Mouse (Mus musculus): ENCODE measurements around the gene Gimap4.
"Not testable (repeated sequence)": the region's sequence is repeated elsewhere in the genome, so short reads cannot be mapped to it uniquely, and the experiment has no call there.

Gimap4 gene

GRCm38 (mm10) chr6:48674291-48675058 is 9.9 kb upstream of the Gimap4 start:
- in situ Hi-C loops (cut with MboI; ENCODE audit: unreplicated experiment in 2 of 2) = no loop called here

GRCm38 (mm10) chr6:48675400-48675930 is 8.9 kb upstream of the Gimap4 start:
- in situ Hi-C loops (cut with MboI; ENCODE audit: unreplicated experiment in 2 of 2) = no loop called here

- in situ Hi-C loops (cut with MboI; ENCODE audit: unreplicated experiment in 2 of 2) = no loop called here
Measured at GRCm38 (mm10) chr6:48675931-48676859, 8.2 kb upstream of the Gimap4 start, which contains the start of gene Gimap9. Gene Gimap9 (plus strand): TSS chr6:48676129.

- in situ Hi-C loops (cut with MboI; ENCODE audit: unreplicated experiment in 2 of 2) = no loop called here
Measured at GRCm38 (mm10) chr6:48676860-48677415, 7.4 kb upstream of the Gimap4 start.

- in situ Hi-C loops (cut with MboI; ENCODE audit: unreplicated experiment in 2 of 2) = no loop called here
Measured at GRCm38 (mm10) chr6:48677492-48678345, 6.6 kb upstream of the Gimap4 start.

GRCm38 (mm10) chr6:48678391-48678790 is 6.0 kb upstream of the Gimap4 start:
- in situ Hi-C loops (cut with MboI; ENCODE audit: unreplicated experiment in 2 of 2) = no loop called here

GRCm38 (mm10) chr6:48679701-48680100 is 4.6 kb upstream of the Gimap4 start:
- in situ Hi-C loops (cut with MboI; ENCODE audit: unreplicated experiment in 2 of 2) = no loop called here

- in situ Hi-C loops (cut with MboI; ENCODE audit: unreplicated experiment in 2 of 2) = no loop called here
Measured at GRCm38 (mm10) chr6:48680421-48680820, 3.9 kb upstream of the Gimap4 start.

- in situ Hi-C loops (cut with MboI; ENCODE audit: unreplicated experiment in 2 of 2) = no loop called here
Measured at GRCm38 (mm10) chr6:48681472-48682090, 2.8 kb upstream of the Gimap4 start.

GRCm38 (mm10) chr6:48682271-48682670 is 2.1 kb upstream of the Gimap4 start:
- in situ Hi-C loops (cut with MboI; ENCODE audit: unreplicated experiment in 2 of 2) = no loop called here

GRCm38 (mm10) chr6:48683263-48683821 is 1.0 kb upstream of the Gimap4 start:
- in situ Hi-C loops (cut with MboI; ENCODE audit: unreplicated experiment in 2 of 2) = not testable (repeated sequence)

GRCm38 (mm10) chr6:48684806-48685205 is 457 bp downstream of the Gimap4 start:
- in situ Hi-C loops (cut with MboI; ENCODE audit: unreplicated experiment in 2 of 2) = no loop called here

- in situ Hi-C loops (cut with MboI; ENCODE audit: unreplicated experiment in 2 of 2) = no loop called here
Measured at GRCm38 (mm10) chr6:48685251-48685650, 902 bp downstream of the Gimap4 start.

GRCm38 (mm10) chr6:48685694-48686665 is 1.6 kb downstream of the Gimap4 start:
- in situ Hi-C loops (cut with MboI; ENCODE audit: unreplicated experiment in 2 of 2) = no loop called here

- in situ Hi-C loops (cut with MboI; ENCODE audit: unreplicated experiment in 2 of 2) = no loop called here
Measured at GRCm38 (mm10) chr6:48687077-48687476, 2.7 kb downstream of the Gimap4 start.

- in situ Hi-C loops (cut with MboI; ENCODE audit: unreplicated experiment in 2 of 2) = no loop called here
Measured at GRCm38 (mm10) chr6:48689320-48689719, 5.0 kb downstream of the Gimap4 start.

- in situ Hi-C loops (cut with MboI; ENCODE audit: unreplicated experiment in 2 of 2) = loop anchor here (5.0 kb wide), 1 partner anchor 46 kb away; the partner anchor contains the start of gene Gimap8 (in 2 of the 2)
Measured at GRCm38 (mm10) chr6:48692962-48693361, 8.6 kb downstream of the Gimap4 start.

All from v-Abl transformed pro-B cells (cell line).